Mouse (Mus musculus): ENCODE measurements at regions not wholly inside any gene's neighbourhood (a gene's known extent, or its start where the extent isn't known, plus 50 kb on each side); places are given as distances from the start of the nearest gene placed in this dataset.

- DNase-seq (ENCODE audit: low read depth, low spot score) = peak; percentile 30
Measured at GRCm38 (mm10) chr11:50547776-50548175, 54.1 kb upstream of the Adamts2 start.

GRCm38 (mm10) chr11:50546456-50547144 is 55.3 kb upstream of the Adamts2 start:
- DNase-seq (ENCODE audit: low read depth, low spot score) = no peak

- no peak for DNase-seq (ENCODE audit: low read depth, low spot score)
Measured at GRCm38 (mm10) chr11:50545421-50545820, 56.5 kb upstream of the Adamts2 start.

- no peak for DNase-seq (ENCODE audit: low read depth, low spot score)
Measured at GRCm38 (mm10) chr11:50540136-50540535, 61.7 kb upstream of the Adamts2 start.

- no peak for DNase-seq (ENCODE audit: low read depth, low spot score)
Measured at GRCm38 (mm10) chr11:50534266-50534665, 67.6 kb upstream of the Adamts2 start.

- no peak for DNase-seq (ENCODE audit: low read depth, low spot score)
Measured at GRCm38 (mm10) chr11:50527923-50528322, 74.0 kb upstream of the Adamts2 start.

GRCm38 (mm10) chr11:50520162-50520561 is 81.7 kb upstream of the Adamts2 start:
- no peak for DNase-seq (ENCODE audit: low read depth, low spot score)

- DNase-seq (ENCODE audit: low read depth, low spot score) = no peak
Measured at GRCm38 (mm10) chr11:50507882-50508281, 77.0 kb upstream of the Rufy1 start.

GRCm38 (mm10) chr11:50507498-50507824 is 76.5 kb upstream of the Rufy1 start:
- DNase-seq (ENCODE audit: low read depth, low spot score) = no peak

GRCm38 (mm10) chr11:50506820-50507497 is 76.0 kb upstream of the Rufy1 start:
- DNase-seq (ENCODE audit: low read depth, low spot score) = no peak

- no peak for DNase-seq (ENCODE audit: low read depth, low spot score)
Measured at GRCm38 (mm10) chr11:50501352-50501751, 70.4 kb upstream of the Rufy1 start.

GRCm38 (mm10) chr11:50493123-50493476 is 62.2 kb upstream of the Rufy1 start:
- DNase-seq (ENCODE audit: low read depth, low spot score) = no peak

- peak; percentile 21 for DNase-seq (ENCODE audit: low read depth, low spot score)
Measured at GRCm38 (mm10) chr11:50492399-50493122, 61.6 kb upstream of the Rufy1 start.

GRCm38 (mm10) chr11:50483821-50484220 is 52.9 kb upstream of the Rufy1 start:
- DNase-seq (ENCODE audit: low read depth, low spot score) = no peak

- DNase-seq (ENCODE audit: low read depth, low spot score) = no peak
Measured at GRCm38 (mm10) chr11:50483116-50483515, 52.2 kb upstream of the Rufy1 start.

- no peak for DNase-seq (ENCODE audit: low read depth, low spot score)
Measured at GRCm38 (mm10) chr11:50482607-50483006, 51.7 kb upstream of the Rufy1 start.
